Mouse (Mus musculus) heart, embryonic 10.5 days (tissue): ENCODE data around the gene Adcy6. TPM values are rescaled to one million over a fixed set of nuclear protein-coding genes. Genes with fewer than 3 reads are reported as not detected.

Source experiments
- DNase-seq: peaks from one replicate; pipeline ENCODE4 v3.0.0-alpha.2; 2017; ENCODE audit warnings: low spot score
- H3K27ac ChIP-seq: fragments of 300-500 bp; sonication (generic); 2 replicates; pipeline ENCODE4 v1.5.1; 2016; ENCODE audit warnings: mild to moderate bottlenecking
- H3K27me3 ChIP-seq: fragments of 300-500 bp; sonication (generic); 2 replicates; pipeline ENCODE4 v1.6.1; 2016; ENCODE audit warnings: mild to moderate bottlenecking; ENCODE audit not compliant: poor library complexity, insufficient read depth, severe bottlenecking
- H3K36me3 ChIP-seq: fragments of 300-500 bp; sonication (generic); 2 replicates; pipeline ENCODE4 v1.6.1; 2016; ENCODE audit warnings: mild to moderate bottlenecking, moderate library complexity
- H3K4me1 ChIP-seq: fragments of 300-500 bp; sonication (generic); 2 replicates; pipeline ENCODE4 v1.6.1; 2016; ENCODE audit warnings: mild to moderate bottlenecking
- H3K4me3 ChIP-seq: fragments of 300-500 bp; sonication (generic); 2 replicates; pipeline ENCODE4 v1.5.1; 2016; ENCODE audit warnings: mild to moderate bottlenecking, moderate library complexity
- H3K9me3 ChIP-seq: fragments of 300-500 bp; sonication (generic); 2 replicates; pipeline ENCODE4 v1.6.1; 2016; ENCODE audit warnings: mild to moderate bottlenecking, moderate library complexity
- WGBS: fragments of 180-500 bp; shearing (Covaris S2); methylation state at CpG from one replicate; pipeline ENCODE4 v1.1.7; 2016; 5-methylcytosine and 5-hydroxymethylcytosine counted together
- polyA plus RNA-seq: library from polyadenylated mRNA; unstranded; fragments of >200 nt; fragmentation: Nextera tagmentation; extraction: Ambion mirVana; gene quantifications from 2 replicates; pipeline ENCODE4 v1.2.1, GENCODE M21; 2016

The Adcy6 gene
- polyA plus RNA-seq, 1 experiment from 2014 or later = 25.5 TPM

DNA sequence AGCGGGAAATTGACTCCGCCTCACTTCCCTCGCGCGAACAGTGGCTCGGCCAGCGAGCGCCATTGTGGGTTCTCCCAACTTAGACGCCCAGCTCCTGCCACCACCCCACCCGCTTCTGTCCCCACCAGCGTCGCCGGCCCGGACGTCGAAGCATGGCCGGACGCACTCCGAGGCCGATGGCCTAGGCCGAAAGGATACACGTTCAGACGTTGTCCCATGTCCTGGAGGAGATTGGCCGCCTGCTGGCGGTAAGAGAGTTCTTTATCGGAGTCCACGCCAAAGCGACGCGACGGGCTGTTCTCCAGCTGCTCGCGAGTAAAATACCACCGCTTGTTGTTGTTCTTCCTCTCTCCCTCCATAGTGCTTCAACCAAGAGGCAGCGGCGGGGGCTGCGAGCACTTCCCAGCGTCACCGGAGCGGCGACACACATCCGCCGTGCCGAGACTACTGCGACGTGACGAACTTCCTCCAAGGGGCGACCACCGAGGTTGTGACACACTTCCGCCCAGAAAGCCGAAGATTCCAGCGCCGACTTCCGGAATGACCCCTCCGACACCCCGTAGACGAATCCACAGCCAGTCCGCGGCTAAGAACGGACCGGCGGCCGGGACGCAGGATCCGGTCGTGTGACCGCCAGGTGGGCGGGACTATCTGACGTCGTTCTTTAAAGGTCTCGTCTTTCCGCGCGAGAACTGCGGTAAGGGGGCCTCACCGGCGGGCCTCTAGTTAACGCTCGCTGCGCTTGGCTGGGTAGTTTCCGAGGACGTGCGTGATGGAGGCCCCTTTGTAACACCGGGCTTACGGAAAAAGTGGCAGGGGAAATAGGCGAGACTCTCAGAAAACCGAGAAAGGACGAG, 42.4 kb downstream of the Adcy6 start:
- Histone ChIP-seq H3K27ac (peak overlapping the region; percentile 95), H3K27me3 (no peaks in the 10 kb centered on the region), H3K4me3 (peak overlapping the region; percentile 96), H3K36me3 (peaks cover 21% of the 10 kb centered on the region), H3K4me1 (peaks cover 23% of the 10 kb centered on the region), H3K9me3 (no peaks in the 10 kb centered on the region)
- under 1% methylated on average over 88 of the region's 88 CpGs for WGBS
- peak; percentile 100 for DNase-seq

DNA sequence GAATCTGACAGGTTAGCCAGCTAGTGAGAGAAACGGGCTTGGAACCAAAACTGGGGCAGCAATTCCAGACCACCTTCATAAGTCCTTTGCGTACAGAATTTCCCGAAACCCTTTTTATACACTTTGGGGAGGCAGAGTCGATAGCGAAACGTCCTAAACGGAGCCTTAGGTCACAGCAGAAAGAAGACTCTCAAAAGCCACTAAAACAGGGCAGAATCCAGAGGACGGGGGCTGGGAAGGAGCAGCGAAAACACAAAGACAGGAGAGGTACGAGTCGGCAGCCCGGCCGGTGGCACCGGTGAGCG, 43.0 kb downstream of the Adcy6 start:
- peak overlapping the region; percentile 96 for H3K4me3 ChIP-seq
- H3K36me3 ChIP-seq = peaks cover 23% of the 10 kb centered on the region
- WGBS = under 1% methylated on average over 15 of the region's 15 CpGs
- DNase-seq = no peak
- no peaks in the 10 kb centered on the region for H3K9me3 ChIP-seq
- no peaks in the 10 kb centered on the region for H3K27me3 ChIP-seq
- peaks cover 23% of the 10 kb centered on the region for H3K4me1 ChIP-seq
- H3K27ac ChIP-seq = peak overlapping the region; percentile 95

DNA sequence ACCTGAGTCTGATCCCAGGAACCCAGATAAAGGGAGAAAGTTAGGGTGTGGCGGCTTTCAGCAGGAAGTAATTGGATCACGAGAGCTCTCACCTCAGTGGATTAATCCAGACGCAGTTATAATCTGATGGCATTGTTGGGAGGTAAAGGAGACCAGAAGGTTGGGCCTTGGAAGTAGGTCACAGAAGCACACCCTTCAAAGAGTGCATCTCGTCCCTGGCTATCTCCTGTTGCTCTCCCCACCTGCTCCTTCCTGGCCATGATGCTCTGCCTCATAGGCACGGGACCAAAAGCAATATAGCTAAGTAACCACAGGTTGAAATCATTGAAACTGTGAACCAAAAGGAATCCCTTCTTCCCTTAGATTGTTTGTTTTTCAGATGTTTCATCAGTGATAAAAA, 52.7 kb downstream of the Adcy6 start:
- Histone ChIP-seq H3K4me1 (no peaks in the 10 kb centered on the region), H3K27me3 (no peaks in the 10 kb centered on the region), H3K36me3 (peaks cover 76% of the 10 kb centered on the region), H3K27ac (no peak overlapping the region), H3K9me3 (no peaks in the 10 kb centered on the region), H3K4me3 (no peak overlapping the region)
- 83% methylated on average over 5 of the region's 5 CpGs for WGBS
- peak; percentile 50 for DNase-seq

DNA sequence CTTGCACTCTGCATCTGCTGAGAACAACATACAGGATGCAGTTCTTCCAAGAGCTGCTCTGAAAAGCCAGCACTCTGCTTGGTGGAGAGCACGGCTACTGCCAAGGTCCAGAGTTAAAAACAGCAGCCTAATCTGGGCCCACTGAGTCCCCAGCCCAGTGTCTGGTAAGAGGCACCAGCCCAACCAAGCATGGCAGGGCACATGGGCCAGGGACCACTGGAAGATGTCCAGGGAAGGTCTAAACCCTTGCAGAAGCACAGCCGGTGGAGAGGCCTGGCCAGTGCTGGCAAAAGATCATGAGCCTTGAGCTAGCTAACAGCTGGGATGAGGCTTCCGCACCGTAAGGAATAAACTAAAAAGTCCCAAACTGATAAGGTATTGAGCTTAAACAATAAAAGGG, 54.0 kb downstream of the Adcy6 start:
- H3K27ac ChIP-seq = no peak overlapping the region
- H3K27me3 ChIP-seq = no peaks in the 10 kb centered on the region
- H3K4me3 ChIP-seq = no peak overlapping the region
- DNase-seq = peak; percentile 50
- WGBS = 92% methylated on average over 4 of the region's 4 CpGs
- peaks cover 82% of the 10 kb centered on the region for H3K36me3 ChIP-seq
- H3K9me3 ChIP-seq = no peaks in the 10 kb centered on the region
- no peaks in the 10 kb centered on the region for H3K4me1 ChIP-seq

DNA sequence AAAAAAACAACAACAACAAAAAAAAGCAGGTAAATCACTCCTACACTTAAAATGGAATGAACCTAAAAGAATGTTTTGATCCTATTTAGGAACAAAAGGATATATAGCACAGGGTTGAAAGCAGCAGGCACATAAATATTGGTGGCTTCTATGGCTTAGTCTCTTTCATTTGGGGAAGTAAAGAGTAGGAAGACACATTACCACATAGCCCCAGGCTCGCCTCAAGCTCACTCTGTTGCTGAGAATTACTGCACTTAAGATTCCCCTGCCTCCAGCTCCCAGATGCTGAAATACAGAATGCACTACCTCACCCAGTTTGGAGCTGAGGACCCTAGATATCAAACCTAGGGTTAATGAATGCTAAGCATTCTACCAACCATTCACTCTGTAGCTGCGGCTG, 57.1 kb downstream of the Adcy6 start:
- no peaks in the 10 kb centered on the region for H3K27me3 ChIP-seq
- peaks cover 82% of the 10 kb centered on the region for H3K36me3 ChIP-seq
- 83% methylated on average over 2 of the region's 2 CpGs for WGBS

DNA sequence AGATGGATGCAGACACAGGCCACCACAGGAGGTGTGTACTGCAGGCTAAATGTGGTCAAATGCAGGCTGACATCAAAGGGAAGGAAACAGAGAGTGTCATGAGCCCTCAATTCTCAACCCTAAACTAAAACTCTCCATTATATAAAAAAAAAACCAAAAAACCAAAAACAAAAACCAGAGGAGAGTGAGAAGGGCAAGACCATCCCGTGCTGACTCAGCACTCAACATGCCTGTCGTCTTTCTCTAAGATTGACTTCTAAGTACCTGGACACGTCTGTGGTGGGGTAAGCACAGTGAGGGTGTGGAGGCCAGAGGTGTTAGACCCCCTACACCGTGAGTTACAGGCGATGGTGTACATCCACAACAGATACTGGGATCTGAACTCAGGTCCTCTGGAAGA, 63.0 kb downstream of the Adcy6 start:
- Histone ChIP-seq H3K4me1 (no peaks in the 10 kb centered on the region), H3K27ac (no peak overlapping the region), H3K36me3 (peaks cover 90% of the 10 kb centered on the region), H3K4me3 (no peak overlapping the region), H3K9me3 (no peaks in the 10 kb centered on the region), H3K27me3 (no peaks in the 10 kb centered on the region)
- no peak for DNase-seq
- WGBS = 89% methylated on average over 5 of the region's 5 CpGs

More for the DNA sequence above, 57.1 kb downstream of the Adcy6 start:
- peak; percentile 59 for DNase-seq
- Histone ChIP-seq H3K9me3 (no peaks in the 10 kb centered on the region), H3K4me1 (no peaks in the 10 kb centered on the region), H3K4me3 (no peak overlapping the region), H3K27ac (no peak overlapping the region)

DNA sequence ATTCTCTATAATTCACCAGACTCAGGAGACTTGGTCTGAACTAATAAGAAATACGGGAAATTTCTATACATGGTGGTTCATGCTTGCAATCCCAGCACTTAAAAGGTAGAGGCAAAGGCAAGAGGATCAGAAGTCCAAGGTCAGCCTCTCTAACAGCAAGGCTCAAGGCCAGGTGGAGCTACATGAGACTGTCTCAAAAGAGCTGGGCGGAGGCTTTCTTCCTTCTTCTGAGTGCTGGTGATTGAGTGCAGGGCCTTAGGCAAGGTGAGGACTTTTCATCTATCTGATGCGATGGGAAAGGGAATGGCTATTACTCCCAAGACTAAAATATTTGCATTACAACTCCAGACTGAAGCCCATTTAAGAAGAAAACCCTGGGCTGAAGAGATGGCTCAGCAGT, 64.7 kb downstream of the Adcy6 start:
- Histone ChIP-seq H3K4me1 (no peaks in the 10 kb centered on the region), H3K27me3 (no peaks in the 10 kb centered on the region), H3K27ac (no peak overlapping the region), H3K4me3 (no peak overlapping the region), H3K9me3 (no peaks in the 10 kb centered on the region), H3K36me3 (peaks cover 87% of the 10 kb centered on the region)
- WGBS = 89% methylated on average over 3 of the region's 3 CpGs
- DNase-seq = no peak

DNA sequence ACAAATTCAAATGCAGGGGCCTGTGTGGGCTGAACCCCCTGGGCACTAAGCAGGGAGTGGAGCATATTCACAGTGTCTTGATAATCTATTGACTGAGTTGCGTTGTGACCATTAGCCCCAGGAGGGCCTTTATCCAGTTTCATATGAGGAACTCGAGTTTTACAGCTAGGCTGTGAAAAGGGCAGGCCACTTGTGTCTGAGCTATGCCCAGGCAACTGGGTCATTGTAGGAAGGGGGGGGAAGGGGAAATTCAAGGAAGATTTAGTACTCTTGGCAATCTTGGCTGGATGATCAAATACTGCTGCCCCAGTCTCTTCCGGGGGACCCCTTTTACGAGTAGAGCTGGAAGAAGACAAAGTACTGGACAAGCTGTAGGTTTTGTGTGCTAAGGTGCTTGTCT, 66.5 kb downstream of the Adcy6 start:
- Histone ChIP-seq H3K9me3 (no peaks in the 10 kb centered on the region), H3K36me3 (peaks cover 81% of the 10 kb centered on the region), H3K27ac (no peak overlapping the region), H3K4me1 (no peaks in the 10 kb centered on the region), H3K27me3 (no peaks in the 10 kb centered on the region), H3K4me3 (no peak overlapping the region)
- 87% methylated on average over 4 of the region's 4 CpGs for WGBS
- DNase-seq = no peak

DNA sequence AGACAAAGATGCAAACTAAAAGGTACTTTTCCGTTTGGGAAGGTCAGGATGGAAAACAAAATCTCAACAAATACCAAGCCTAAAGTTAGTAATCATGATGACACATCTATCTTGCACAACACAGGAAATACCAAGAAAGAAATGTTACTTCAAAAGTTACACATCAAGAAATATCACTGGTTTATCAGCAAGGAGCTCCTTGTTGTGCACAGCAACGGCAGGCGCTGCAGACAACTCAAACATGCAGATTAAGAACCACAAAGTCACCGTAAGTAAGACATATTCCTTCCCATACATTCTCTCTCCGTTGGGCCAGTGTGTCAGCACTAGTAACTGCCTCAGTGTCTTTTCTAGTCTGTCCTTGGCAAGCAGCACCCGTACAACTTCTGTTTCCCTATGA, 68.8 kb downstream of the Adcy6 start:
- H3K9me3 ChIP-seq = no peaks in the 10 kb centered on the region
- H3K4me1 ChIP-seq = peaks cover 3% of the 10 kb centered on the region; the same call in 1 of the 2 replicates
- peaks cover 66% of the 10 kb centered on the region for H3K36me3 ChIP-seq
- H3K4me3 ChIP-seq = no peak overlapping the region
- 86% methylated on average over 6 of the region's 6 CpGs for WGBS
- H3K27ac ChIP-seq = no peak overlapping the region
- H3K27me3 ChIP-seq = no peaks in the 10 kb centered on the region
- DNase-seq = no peak

Other genes with a start within 250 kb of the Adcy6 start
- not detected in 2 replicates for gene Olfr283, start 229.1 kb downstream of the Adcy6 start, polyA plus RNA-seq
- not detected in 2 replicates for gene Olfr282, start 178.9 kb downstream of the Adcy6 start, polyA plus RNA-seq
- not detected in 2 replicates for gene Olfr281, start 157.5 kb downstream of the Adcy6 start, polyA plus RNA-seq
- gene OR5BS1P, start 140.2 kb downstream of the Adcy6 start, polyA plus RNA-seq = not detected in 2 replicates
- not detected in 2 replicates for gene Lalba, start 127.4 kb downstream of the Adcy6 start, polyA plus RNA-seq
- not detected in 2 replicates for gene Olfr279, start 117.7 kb downstream of the Adcy6 start, polyA plus RNA-seq
- 91.7 and 127 TPM in 2 replicates for gene Kansl2, start 75.8 kb downstream of the Adcy6 start, polyA plus RNA-seq
- 42.8 and 53.0 TPM in 2 replicates for gene Ccnt1, start 39.2 kb downstream of the Adcy6 start, polyA plus RNA-seq
- gene 4930415O20Rik, start 39.1 kb downstream of the Adcy6 start, polyA plus RNA-seq = 0.43 TPM in 1 of 2 replicates, not detected in the other
- 9.9 and 23.3 TPM in 2 replicates for gene Cacnb3, start 20.8 kb upstream of the Adcy6 start, polyA plus RNA-seq
- 15.6 and 17.5 TPM in 2 replicates for gene Ddx23, start 52.8 kb upstream of the Adcy6 start, polyA plus RNA-seq
- gene Rnd1, start 67.4 kb upstream of the Adcy6 start, polyA plus RNA-seq = 1.7 and 2.8 TPM in 2 replicates
- 0.44 and 0.46 TPM in 2 replicates for gene Ccdc65, start 98.1 kb upstream of the Adcy6 start, polyA plus RNA-seq
- gene Fkbp11, start 118.1 kb upstream of the Adcy6 start, polyA plus RNA-seq = 20.5 and 40.8 TPM in 2 replicates
- gene Arf3, start 153.1 kb upstream of the Adcy6 start, polyA plus RNA-seq = 41.7 and 42.7 TPM in 2 replicates
- gene Wnt10b, start 168.1 kb upstream of the Adcy6 start, polyA plus RNA-seq = 0.09 TPM in 1 of 2 replicates, not detected in the other
- gene Wnt1, start 179.8 kb upstream of the Adcy6 start, polyA plus RNA-seq = not detected in 2 replicates
- gene Ddn, start 199.4 kb upstream of the Adcy6 start, polyA plus RNA-seq = 0.06 TPM in 1 of 2 replicates, not detected in the other
- 95.0 and 97.7 TPM in 2 replicates for gene Prkag1, start 221.4 kb upstream of the Adcy6 start, polyA plus RNA-seq